Mouse (Mus musculus) spleen, adult 2 months (tissue): ENCODE measurements around the gene Kdm5b. TPM values are rescaled to one million over a fixed set of nuclear protein-coding genes. Genes with fewer than 3 reads are reported as not detected.

Experiments
- DNase-seq, 2 experiments: peaks; one replicate each; pipeline versions ENCODE4 v3.0.0 to v3.0.0-alpha.2; 2012 to 2021; ENCODE audit warnings: low spot score in 2 of 2, low read depth in 1 of 2
- H3K27ac ChIP-seq: fragments of 200-500 bp; 2 replicates; pipeline ENCODE4 v1.5.1; 2012; ENCODE audit warnings: low read length, inconsistent platforms; ENCODE audit not compliant: insufficient read depth
- H3K27me3 ChIP-seq: fragments of 200-500 bp; 2 replicates; pipeline ENCODE4 v1.6.1; 2012; ENCODE audit warnings: mild to moderate bottlenecking, moderate library complexity, low read length, inconsistent platforms; ENCODE audit not compliant: control insufficient read depth, insufficient read depth
- H3K36me3 ChIP-seq: fragments of 200-500 bp; 2 replicates; pipeline ENCODE4 v1.6.1; 2012; ENCODE audit warnings: mild to moderate bottlenecking, low read length, inconsistent platforms; ENCODE audit not compliant: control insufficient read depth, insufficient read depth
- H3K4me1 ChIP-seq: fragments of 200-500 bp; 2 replicates; pipeline ENCODE4 v1.6.1; 2011; ENCODE audit warnings: inconsistent platforms; ENCODE audit not compliant: control insufficient read depth, insufficient read depth, insufficient read length
- H3K4me3 ChIP-seq: fragments of 200-500 bp; 2 replicates; pipeline ENCODE4 v1.5.1; 2011; ENCODE audit warnings: mild to moderate bottlenecking, inconsistent platforms; ENCODE audit not compliant: insufficient read depth, insufficient read length; ENCODE audit errors: extremely low read depth
- CTCF ChIP-seq: fragments of 200-500 bp; IDR thresholded peaks from 2 replicates; pipeline ENCODE4 v1.5.1; 2011; ENCODE audit warnings: mild to moderate bottlenecking, inconsistent platforms; ENCODE audit not compliant: insufficient read depth, insufficient read length, insufficient replicate concordance; ENCODE audit errors: extremely low read depth
- POLR2A ChIP-seq: fragments of 200-500 bp; IDR thresholded peaks from 2 replicates; pipeline ENCODE4 v1.6.1; 2011; ENCODE audit warnings: low read depth, low read length, inconsistent platforms
- WGBS: fragments of 180-500 bp; shearing (Covaris S2); methylation state at CpG from one replicate; pipeline ENCODE4 v1.1.7; 2018; 5-methylcytosine and 5-hydroxymethylcytosine counted together
- polyA plus RNA-seq: library from polyadenylated mRNA; depleted of rRNA; stranded (reverse); fragments of >200 nt; gene quantifications from 2 replicates; pipeline ENCODE4 v1.2.3, GENCODE M21; 2012

Gene Kdm5b
- polyA plus RNA-seq, 1 experiment: 4.8 TPM

GRCm38 (mm10) chr1:134562457-134562856 lies 2.5 kb downstream of the Kdm5b start:
- TF ChIP-seq POLR2A: no peak
- no peak for TF ChIP-seq CTCF
- Histone ChIP-seq H3K4me3 (no peak overlapping the region), H3K4me1 (peaks cover 5% of the 10 kb centered on the region; the same call in 1 of the 2 replicates), H3K27ac (no peak overlapping the region), H3K27me3 (0 out of 2 replicates have a peak, but pooled peaks cover 2% of the 10 kb centered on the region), H3K36me3 (no peaks in the 10 kb centered on the region)
- no peak for DNase-seq

GRCm38 (mm10) chr1:134563726-134564125 lies 3.8 kb downstream of the Kdm5b start:
- Histone ChIP-seq H3K4me1 (peaks cover 5% of the 10 kb centered on the region; the same call in 1 of the 2 replicates), H3K27ac (no peak overlapping the region), H3K4me3 (no peak overlapping the region), H3K36me3 (no peaks in the 10 kb centered on the region), H3K27me3 (0 out of 2 replicates have a peak, but pooled peaks cover 2% of the 10 kb centered on the region)
- TF ChIP-seq POLR2A: no peak
- WGBS: 92% methylated on average over 3 of the region's 3 CpGs
- no peak for DNase-seq

- Histone ChIP-seq H3K27ac (no peak overlapping the region), H3K27me3 (no peaks in the 10 kb centered on the region), H3K4me1 (no peaks in the 10 kb centered on the region), H3K4me3 (no peak overlapping the region), H3K36me3 (no peaks in the 10 kb centered on the region)
- 84% methylated on average over 1 of the region's 1 CpGs for WGBS
- TF ChIP-seq POLR2A: no peak
- no peak for TF ChIP-seq CTCF
- no peak for DNase-seq
Measured at GRCm38 (mm10) chr1:134567511-134567910, 7.5 kb downstream of the Kdm5b start.

GRCm38 (mm10) chr1:134570171-134570570 lies 10.2 kb downstream of the Kdm5b start:
- Histone ChIP-seq H3K4me1 (no peaks in the 10 kb centered on the region), H3K36me3 (no peaks in the 10 kb centered on the region), H3K27me3 (no peaks in the 10 kb centered on the region), H3K27ac (no peak overlapping the region), H3K4me3 (no peak overlapping the region)
- TF ChIP-seq CTCF (no peak), POLR2A (no peak)
- WGBS: 98% methylated on average over 9 of the region's 9 CpGs
- no peak for DNase-seq

- Histone ChIP-seq H3K4me1 (no peaks in the 10 kb centered on the region), H3K4me3 (no peak overlapping the region), H3K27me3 (no peaks in the 10 kb centered on the region), H3K27ac (no peak overlapping the region), H3K36me3 (no peaks in the 10 kb centered on the region)
- WGBS: 65% methylated on average over 3 of the region's 3 CpGs
- DNase-seq: no peak
- TF ChIP-seq POLR2A (no peak), CTCF (no peak)
Measured at GRCm38 (mm10) chr1:134570631-134571030, 10.7 kb downstream of the Kdm5b start.

GRCm38 (mm10) chr1:134573300-134573931 lies 13.4 kb downstream of the Kdm5b start:
- H3K27me3 ChIP-seq: no peaks in the 10 kb centered on the region
- H3K27ac ChIP-seq: no peak overlapping the region
- TF ChIP-seq POLR2A (no peak), CTCF (no peak)
- DNase-seq: no peak
- no peaks in the 10 kb centered on the region for H3K36me3 ChIP-seq
- no peaks in the 10 kb centered on the region for H3K4me1 ChIP-seq
- H3K4me3 ChIP-seq: no peak overlapping the region
- WGBS: 71% methylated on average over 1 of the region's 1 CpGs

- 74% methylated on average over 5 of the region's 5 CpGs for WGBS
- no peak for DNase-seq
- Histone ChIP-seq H3K27me3 (no peaks in the 10 kb centered on the region), H3K4me3 (no peak overlapping the region), H3K27ac (no peak overlapping the region), H3K4me1 (no peaks in the 10 kb centered on the region), H3K36me3 (no peaks in the 10 kb centered on the region)
- TF ChIP-seq POLR2A (no peak), CTCF (no peak)
Measured at GRCm38 (mm10) chr1:134573932-134574315, 14.0 kb downstream of the Kdm5b start.
